Mouse (Mus musculus) small intestine, adult 2 months (tissue): ENCODE measurements at regions not wholly inside any gene's neighbourhood (a gene's known extent, or its start where the extent isn't known, plus 50 kb on each side); places are given as distances from the start of the nearest gene placed in this dataset.

Experiments used
- CTCF ChIP-seq: fragments of 200-500 bp; IDR thresholded peaks from 2 replicates; pipeline ENCODE4 v1.5.1; 2012; ENCODE audit warnings: low read depth, mild to moderate bottlenecking, control low read depth, inconsistent platforms, low read length, moderate library complexity, mixed read lengths; ENCODE audit not compliant: insufficient replicate concordance, insufficient read length; ENCODE audit errors: extremely low read depth
- POLR2A ChIP-seq: fragments of 200-500 bp; IDR thresholded peaks from 2 replicates; pipeline ENCODE4 v1.6.1; 2012; ENCODE audit warnings: low read depth, mild to moderate bottlenecking, control low read depth, inconsistent platforms, low read length, moderate library complexity

DNA sequence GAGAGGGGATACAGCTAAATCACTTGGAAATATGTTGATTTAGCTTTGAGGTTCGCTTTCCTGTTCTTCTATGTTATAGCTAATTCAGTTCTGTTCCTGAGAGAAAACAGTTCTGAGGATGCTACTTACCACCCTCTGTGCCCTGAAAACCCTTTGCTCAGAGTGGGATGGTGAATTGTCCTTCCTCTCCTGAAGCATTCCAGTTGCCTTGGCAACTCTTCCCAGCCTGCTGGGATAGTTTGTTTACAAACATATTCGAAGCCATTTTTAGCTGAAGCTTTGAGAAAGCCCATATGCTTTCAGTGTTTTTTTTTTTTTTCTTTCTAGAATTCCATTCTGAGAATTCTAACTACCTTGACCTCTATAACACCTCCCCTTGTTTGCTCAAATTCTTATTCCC, 530.1 kb upstream of the Marcks start:
- TF ChIP-seq POLR2A (no peak), CTCF (no peak)
